Comparison of ENCODE assay signal across 8 mouse cellular contexts in genomic region chr7:46029299-46030144, GRCm38 (mm10). TPM values are rescaled to one million over a fixed set of nuclear protein-coding genes. Genes with fewer than 3 reads are reported as not detected.
A peak's percentile ranks its signal among the peaks of the same experiment; 100 is the strongest.
DNase-seq lines count a peak whose midpoint lies in the region; ATAC-seq and TF ChIP-seq lines count a peak whose summit lies in the region.

No protein-coding gene starts in this region.

- no peak for ATAC-seq in heart, embryonic 14.5 days (ENCODE audit: insufficient number of reproducible peaks, insufficient read depth, low FRiP score, low read depth)
- no peak for ATAC-seq in midbrain, embryonic 12.5 days (ENCODE audit: low FRiP score, low read depth)
- ATAC-seq in midbrain, embryonic 15.5 days (replicated peaks) = no peak
- peak; percentile 35 for ATAC-seq in stomach, postnatal 0 days (ENCODE audit: low FRiP score, low TSS enrichment)

- H3K36me3 ChIP-seq in heart, embryonic 14.5 days (ENCODE audit: control insufficient read depth, insufficient read depth, low read length) = no peaks in the 10 kb centered on the region
- no peaks in the 10 kb centered on the region for H3K36me3 ChIP-seq in midbrain, embryonic 12.5 days
- no peaks in the 10 kb centered on the region for H3K36me3 ChIP-seq in midbrain, embryonic 15.5 days (replicated peaks)
- H3K36me3 ChIP-seq in stomach, postnatal 0 days (ENCODE audit: control insufficient read depth, insufficient read depth, low read length) = no peaks in the 10 kb centered on the region

- no peak for TF ChIP-seq POLR2A in cerebellum, adult 2 months (IDR thresholded peaks at IDR 0.05; ENCODE audit: borderline replicate concordance, insufficient read depth, low read length)

- no peak for TF ChIP-seq CTCF in stomach, postnatal 0 days (IDR thresholded peaks at IDR 0.05; ENCODE audit: low read depth)
- no peak for TF ChIP-seq CTCF in cerebellum, adult 2 months (IDR thresholded peaks at IDR 0.05; ENCODE audit: borderline replicate concordance, insufficient read depth, low read depth, low read length)

- H3K9ac ChIP-seq in heart, embryonic 14.5 days (ENCODE audit: low read length) = peak overlapping the region; percentile 57; the same call in 1 of the 2 replicates
- peak overlapping the region; percentile 16; the same call in 1 of the 2 replicates for H3K9ac ChIP-seq in midbrain, embryonic 12.5 days (replicated peaks)
- H3K9ac ChIP-seq in midbrain, embryonic 15.5 days = no peak overlapping the region; the same call in 1 of the 2 replicates
- no peak overlapping the region for H3K9ac ChIP-seq in stomach, postnatal 0 days (ENCODE audit: low read length)

- no peaks in the 10 kb centered on the region for H3K9me3 ChIP-seq in heart, embryonic 14.5 days (ENCODE audit: control insufficient read depth, low read length)
- no peaks in the 10 kb centered on the region for H3K9me3 ChIP-seq in midbrain, embryonic 12.5 days
- no peaks in the 10 kb centered on the region for H3K9me3 ChIP-seq in midbrain, embryonic 15.5 days
- no peaks in the 10 kb centered on the region for H3K9me3 ChIP-seq in stomach, postnatal 0 days (ENCODE audit: control insufficient read depth, low read length)

- no peak for DNase-seq in heart, postnatal 36 days
- DNase-seq in liver = peak; percentile 14
- no peak for DNase-seq in stomach, postnatal 0 days (ENCODE audit: low spot score)
- no peak for DNase-seq in natural killer cell, adult 2 months (ENCODE audit: low spot score in 2 of 2)
- no peak for DNase-seq in cerebellum, adult 2 months

- TF ChIP-seq EP300 in stomach, postnatal 0 days (optimal IDR thresholded peaks at IDR 0.05) = no peak

- no peak overlapping the region for H3K4me3 ChIP-seq in heart, embryonic 14.5 days (ENCODE audit: control insufficient read depth in 1 of 2, insufficient read depth in 1 of 2, low read depth in 1 of 2, low read length in 2 of 2)
- H3K4me3 ChIP-seq in midbrain, embryonic 12.5 days = no peak overlapping the region
- H3K4me3 ChIP-seq in midbrain, embryonic 15.5 days = no peak overlapping the region
- H3K4me3 ChIP-seq in stomach, postnatal 0 days (ENCODE audit: low read depth, low read length) = no peak overlapping the region
- H3K4me3 ChIP-seq in cerebellum, adult 2 months (replicated peaks; ENCODE audit: insufficient read depth, low read depth, low read length) = no peak overlapping the region

- H3K4me1 ChIP-seq in heart, embryonic 14.5 days (ENCODE audit: control insufficient read depth in 2 of 2, insufficient read depth in 2 of 2, low read length in 2 of 2) = peaks cover 3 to 4% of the 10 kb centered on the region in 2 experiments
- peaks cover 6% of the 10 kb centered on the region for H3K4me1 ChIP-seq in midbrain, embryonic 12.5 days
- H3K4me1 ChIP-seq in midbrain, embryonic 15.5 days = peaks cover 9% of the 10 kb centered on the region
- peaks cover 3% of the 10 kb centered on the region; the same call in 1 of the 2 replicates for H3K4me1 ChIP-seq in stomach, postnatal 0 days (replicated peaks; ENCODE audit: control insufficient read depth, insufficient read depth)
- H3K4me1 ChIP-seq in cerebellum, adult 2 months (ENCODE audit: control insufficient read depth, insufficient read depth, low read length) = no peaks in the 10 kb centered on the region

- 60% methylated on average over 9 of the region's 9 CpGs for WGBS in heart, embryonic 14.5 days
- WGBS in midbrain, embryonic 12.5 days = 63% methylated on average over 9 of the region's 9 CpGs
- WGBS in midbrain, embryonic 15.5 days = 70% methylated on average over 9 of the region's 9 CpGs
- 66% methylated on average over 9 of the region's 9 CpGs for WGBS in stomach, postnatal 0 days
- 67% methylated on average over 9 of the region's 9 CpGs for WGBS in cerebellum, adult 2 months

- intact Hi-C loops in heart, postnatal 36 days (cut with DNase I) = loop anchor here (10.0 kb wide), 1 partner anchor 1725 kb away; the partner anchor contains the start of gene Clec11a

- H3K4me2 ChIP-seq in heart, embryonic 14.5 days (ENCODE audit: low read length) = peak overlapping the region; percentile 44
- peak overlapping the region; percentile 24; the same call in 1 of the 2 replicates for H3K4me2 ChIP-seq in midbrain, embryonic 12.5 days (replicated peaks)
- no peak overlapping the region for H3K4me2 ChIP-seq in midbrain, embryonic 15.5 days
- peak overlapping the region; percentile 27 for H3K4me2 ChIP-seq in stomach, postnatal 0 days (replicated peaks; ENCODE audit: low read depth)

- no peak overlapping the region for H3K27ac ChIP-seq in heart, embryonic 14.5 days (replicated peaks in 1 of 2; ENCODE audit: control insufficient read depth in 1 of 2, insufficient read depth in 1 of 2, low read depth in 2 of 2, low read length in 2 of 2)
- H3K27ac ChIP-seq in midbrain, embryonic 12.5 days (replicated peaks) = no peak overlapping the region
- H3K27ac ChIP-seq in midbrain, embryonic 15.5 days = no peak overlapping the region
- peak overlapping the region; percentile 69 for H3K27ac ChIP-seq in stomach, postnatal 0 days (replicated peaks)
- no peak overlapping the region for H3K27ac ChIP-seq in cerebellum, adult 2 months (ENCODE audit: insufficient read depth, low read length)

- H3K27me3 ChIP-seq in heart, embryonic 14.5 days (ENCODE audit: control insufficient read depth, insufficient read depth, low read length) = peaks cover 4% of the 10 kb centered on the region
- peaks cover 10% of the 10 kb centered on the region for H3K27me3 ChIP-seq in midbrain, embryonic 12.5 days
- H3K27me3 ChIP-seq in midbrain, embryonic 15.5 days (replicated peaks) = no peaks in the 10 kb centered on the region
- no peaks in the 10 kb centered on the region for H3K27me3 ChIP-seq in stomach, postnatal 0 days (ENCODE audit: control insufficient read depth, insufficient read depth, low read length)
- H3K27me3 ChIP-seq in cerebellum, adult 2 months (ENCODE audit: control insufficient read depth, insufficient read depth, low read length) = no peaks in the 10 kb centered on the region

RNA-seq across cellular contexts. Expression of gene Abcc6, which starts 0.6 kb away (rescaled TPM):
- not detected in 2 replicates for polyA plus RNA-seq in heart, embryonic 14.5 days (2014; fragmentation: Nextera tagmentation; extraction: Ambion mirVana)
- total RNA-seq in heart, postnatal 36 days (2021) = not detected
- polyA plus RNA-seq in midbrain, embryonic 12.5 days (2016; fragmentation: Nextera tagmentation; extraction: Ambion mirVana) = 0.58 and 0.59 TPM in 2 replicates
- 0.59 TPM in 2 replicates for polyA plus RNA-seq in midbrain, embryonic 15.5 days (2015; fragmentation: Nextera tagmentation; extraction: Ambion mirVana)
- 0.44 and 0.87 TPM in 2 replicates for polyA plus RNA-seq in stomach, postnatal 0 days (2015; fragmentation: Nextera tagmentation; extraction: Ambion mirVana)
- polyA plus RNA-seq in cerebellum, adult 2 months (2012; rRNA removed) = 2.7 and 2.8 TPM in 2 replicates

RNA-seq across cellular contexts. Expression of gene Nomo1, which starts 4.0 kb away (rescaled TPM):
- polyA plus RNA-seq in heart, embryonic 14.5 days (2014; fragmentation: Nextera tagmentation; extraction: Ambion mirVana) = 18.1 and 20.3 TPM in 2 replicates
- 10 to 100 TPM; 83.4 to 86.4 TPM for total RNA-seq in heart, postnatal 36 days (2021)
- polyA plus RNA-seq in midbrain, embryonic 12.5 days (2016; fragmentation: Nextera tagmentation; extraction: Ambion mirVana) = 30.2 and 35.8 TPM in 2 replicates
- 43.3 and 46.7 TPM in 2 replicates for polyA plus RNA-seq in midbrain, embryonic 15.5 days (2015; fragmentation: Nextera tagmentation; extraction: Ambion mirVana)
- 19.3 and 20.3 TPM in 2 replicates for polyA plus RNA-seq in stomach, postnatal 0 days (2015; fragmentation: Nextera tagmentation; extraction: Ambion mirVana)
- polyA plus RNA-seq in cerebellum, adult 2 months (2012; rRNA removed) = 98.0 and 99.5 TPM in 2 replicates

Comparison
In these comparisons a context has a peak if more than half of its experiments do, and no peak if none do; other contexts are left out.
1. H3K9ac ChIP-seq: peak in heart, embryonic 14.5 days (single experiment) and midbrain, embryonic 12.5 days (single experiment); none in midbrain, embryonic 15.5 days (single experiment) and stomach, postnatal 0 days (single experiment).